Mouse (Mus musculus) fibroblast of lung, adult 2 months (primary cell): Measurements from ENCODE around the gene Ubqln4.
"Not testable (repeated sequence)": the region's sequence is repeated elsewhere in the genome, so short reads cannot be mapped to it uniquely, and the experiment has no call there.

Experiments
- DNase-seq: peaks from one replicate; pipeline ENCODE4 v3.0.0-alpha.2; 2011; ENCODE audit warnings: low read depth

The Ubqln4 gene

DNA sequence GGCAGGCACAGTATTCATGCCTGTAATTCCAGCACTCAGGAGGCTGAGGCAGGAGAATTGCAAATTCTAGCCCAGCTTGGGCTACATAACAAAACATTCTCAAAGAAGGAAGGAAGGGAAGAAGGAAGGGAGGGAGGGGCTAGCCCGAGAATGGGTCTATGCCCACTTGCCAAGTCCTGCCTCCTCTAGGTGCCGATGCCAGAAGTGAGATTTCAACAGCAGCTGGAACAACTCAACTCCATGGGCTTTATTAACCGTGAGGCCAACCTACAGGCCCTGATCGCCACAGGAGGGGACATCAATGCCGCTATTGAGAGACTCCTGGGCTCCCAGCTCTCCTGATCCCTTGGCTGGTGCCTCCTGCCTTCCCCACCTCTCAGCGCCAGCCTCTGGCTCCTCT lies 14.3 kb downstream of the Ubqln4 start:
- no peak for DNase-seq

- DNase-seq: no peak
Measured at GRCm38 (mm10) chr3:88568615-88569014, 15.1 kb downstream of the Ubqln4 start.

DNA sequence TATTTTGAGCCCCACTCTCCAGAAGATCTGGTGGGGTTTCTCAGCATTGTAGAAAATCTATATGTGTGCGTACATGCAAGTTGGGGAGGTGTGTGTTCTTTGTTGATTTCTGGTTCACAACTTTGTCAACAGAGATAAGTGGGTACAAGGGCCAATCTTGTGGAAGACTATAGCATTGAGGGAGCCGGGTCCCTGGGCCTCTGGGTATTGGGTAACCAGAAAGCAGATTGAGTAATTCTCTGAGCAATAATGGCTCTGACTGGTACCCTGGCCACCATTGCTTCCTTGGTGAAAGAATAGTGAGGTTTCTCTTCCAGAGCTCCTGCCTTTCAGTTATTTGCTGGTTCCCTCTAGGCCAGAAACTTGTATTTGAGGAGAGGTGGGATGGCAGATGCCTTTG lies 15.5 kb downstream of the Ubqln4 start:
- DNase-seq: no peak

DNA sequence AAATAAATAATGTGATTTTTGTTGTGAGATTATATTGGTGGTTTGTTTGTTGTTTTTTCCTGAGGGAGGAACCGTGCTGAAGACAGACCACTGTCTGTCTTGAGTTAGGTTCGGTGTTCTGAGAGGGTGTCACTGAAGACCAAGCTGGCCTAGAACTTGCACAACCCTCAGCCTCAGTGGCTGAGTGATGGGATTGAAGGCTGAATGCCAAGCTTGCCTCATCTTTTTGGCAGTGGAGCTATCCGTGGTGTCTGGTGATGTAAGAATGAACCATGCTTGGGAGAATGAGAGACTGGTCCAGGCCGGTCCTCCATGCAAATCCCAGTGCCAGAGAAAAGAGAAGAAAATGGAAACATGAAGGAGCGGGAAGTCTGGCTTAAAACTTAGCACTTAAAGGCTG lies 16.1 kb downstream of the Ubqln4 start:
- DNase-seq: no peak

DNA sequence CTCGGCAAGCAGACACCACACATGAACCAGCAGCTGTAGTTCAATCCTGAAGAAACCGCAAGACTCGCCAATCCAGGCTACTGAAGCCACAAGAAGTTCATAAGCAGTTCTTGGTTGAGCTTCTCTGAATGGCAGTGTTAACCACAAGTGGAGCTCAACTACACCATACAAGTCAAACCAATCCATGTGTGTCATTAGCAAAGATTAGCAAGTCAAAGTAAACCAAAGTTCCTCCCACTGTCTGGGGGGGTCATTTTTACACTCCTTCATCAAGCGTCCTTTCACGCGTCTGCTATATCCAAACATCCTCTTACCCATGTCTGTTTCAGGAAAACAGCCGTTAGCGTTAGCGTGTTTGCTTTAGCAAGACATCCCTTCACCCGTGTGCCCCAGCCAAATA lies 16.8 kb downstream of the Ubqln4 start:
- no peak for DNase-seq

DNA sequence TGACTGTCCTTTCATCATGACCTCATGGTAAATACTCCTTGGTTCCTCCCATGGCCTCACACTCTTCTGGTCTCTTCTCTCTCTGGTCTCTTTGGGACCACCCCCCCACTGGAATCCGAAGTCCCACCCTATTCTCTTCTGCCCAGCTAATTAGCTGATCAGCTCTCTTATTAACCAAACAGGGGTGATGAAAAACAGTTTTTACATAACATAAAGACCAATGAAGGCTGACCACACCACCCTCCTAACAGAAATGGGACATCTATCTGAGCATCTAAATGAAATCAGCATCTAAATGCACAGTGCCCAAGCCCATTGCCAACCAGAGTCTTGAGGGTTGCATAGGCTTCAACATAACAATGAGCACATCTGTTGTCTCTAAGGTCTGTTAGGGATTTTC lies 18.3 kb downstream of the Ubqln4 start:
- DNase-seq: no peak

GRCm38 (mm10) chr3:88572835-88573234 lies 19.3 kb downstream of the Ubqln4 start:
- no peak for DNase-seq

- DNase-seq: no peak
Measured at GRCm38 (mm10) chr3:88573810-88574209, 20.3 kb downstream of the Ubqln4 start.

- DNase-seq: no peak
Measured at GRCm38 (mm10) chr3:88575540-88575939, 22.0 kb downstream of the Ubqln4 start, which contains the start of gene Ssr2. Gene Ssr2, plus strand, starts transcription at chr3:88575876.

- DNase-seq: not testable (repeated sequence)
Measured at GRCm38 (mm10) chr3:88577846-88578245, 24.3 kb downstream of the Ubqln4 start.

GRCm38 (mm10) chr3:88578498-88579424 lies 25.2 kb downstream of the Ubqln4 start:
- DNase-seq: no peak

DNA sequence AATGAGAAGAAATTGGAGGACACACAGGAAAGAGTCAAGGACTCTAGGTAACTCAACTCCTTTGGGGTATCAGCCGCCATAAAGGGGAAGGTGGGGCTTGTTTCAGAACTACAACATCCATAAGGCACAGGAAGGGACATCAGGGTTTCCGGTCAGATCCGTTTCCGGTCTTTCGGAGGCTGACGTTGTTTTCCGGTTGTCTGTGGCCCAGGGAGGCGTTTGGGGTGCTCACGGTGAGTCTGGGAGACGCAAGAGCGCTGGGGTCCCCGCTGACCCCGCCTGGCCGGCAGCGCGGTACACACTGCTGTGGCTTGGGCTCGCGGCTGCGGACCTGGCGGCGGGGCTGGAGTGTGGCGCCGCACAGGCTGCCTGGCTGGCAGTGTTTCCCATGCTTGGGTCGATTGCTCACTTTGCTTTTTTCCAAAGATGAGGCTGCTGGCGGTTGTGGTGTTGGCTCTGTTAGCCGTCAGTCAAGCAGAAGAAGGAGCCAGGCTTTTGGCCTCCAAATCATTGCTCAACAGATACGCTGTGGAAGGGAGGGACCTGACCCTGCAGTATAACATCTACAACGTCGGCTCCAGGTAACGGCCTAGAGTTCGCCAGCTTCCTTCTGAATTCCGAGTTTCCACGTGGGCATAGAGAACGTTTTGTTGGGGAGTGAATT lies 26.0 kb downstream of the Ubqln4 start:
- peak; percentile 73 for DNase-seq

GRCm38 (mm10) chr3:88585769-88586168 lies 32.2 kb downstream of the Ubqln4 start:
- DNase-seq: no peak

GRCm38 (mm10) chr3:88586640-88587039 lies 33.1 kb downstream of the Ubqln4 start:
- no peak for DNase-seq

DNA sequence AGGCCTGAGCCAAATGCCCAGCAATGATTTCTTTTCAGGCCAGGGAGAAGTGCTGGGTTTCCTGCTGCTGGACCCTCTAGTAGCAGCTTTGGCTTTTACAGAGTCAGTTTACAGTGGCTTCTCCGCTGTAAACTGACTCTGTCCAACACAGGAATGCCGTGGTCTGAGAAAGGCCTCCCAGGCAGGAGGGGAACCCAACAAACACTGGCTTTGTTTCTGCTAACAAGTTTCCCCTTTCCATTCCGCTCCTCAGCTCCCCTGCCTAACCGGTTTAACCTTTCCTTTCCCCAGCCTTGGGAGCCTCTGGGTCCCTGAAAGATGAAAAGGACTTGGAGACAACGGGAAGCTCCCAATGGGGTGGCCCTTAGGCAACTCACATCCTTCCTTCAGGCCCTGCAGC lies 36.7 kb downstream of the Ubqln4 start:
- DNase-seq: no peak

DNA sequence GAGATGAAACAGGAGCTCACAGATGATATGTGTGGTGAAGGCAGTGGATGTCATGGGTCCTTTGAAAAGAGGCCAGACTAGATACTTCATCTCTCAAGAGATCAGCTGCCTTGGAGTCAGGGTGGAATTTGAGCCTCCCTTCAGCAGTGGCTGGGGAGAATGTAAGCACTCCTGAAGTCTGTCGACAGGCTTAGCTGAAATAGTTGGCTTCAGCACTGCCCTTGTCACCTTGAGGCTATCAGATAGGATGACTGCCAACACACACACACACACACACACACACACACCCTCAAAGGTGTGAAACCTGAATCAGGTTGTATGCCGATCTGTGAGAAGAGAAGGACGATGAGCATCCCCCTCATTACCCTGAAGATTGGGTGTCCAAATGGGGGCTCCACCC lies 37.5 kb downstream of the Ubqln4 start:
- DNase-seq: no peak

DNA sequence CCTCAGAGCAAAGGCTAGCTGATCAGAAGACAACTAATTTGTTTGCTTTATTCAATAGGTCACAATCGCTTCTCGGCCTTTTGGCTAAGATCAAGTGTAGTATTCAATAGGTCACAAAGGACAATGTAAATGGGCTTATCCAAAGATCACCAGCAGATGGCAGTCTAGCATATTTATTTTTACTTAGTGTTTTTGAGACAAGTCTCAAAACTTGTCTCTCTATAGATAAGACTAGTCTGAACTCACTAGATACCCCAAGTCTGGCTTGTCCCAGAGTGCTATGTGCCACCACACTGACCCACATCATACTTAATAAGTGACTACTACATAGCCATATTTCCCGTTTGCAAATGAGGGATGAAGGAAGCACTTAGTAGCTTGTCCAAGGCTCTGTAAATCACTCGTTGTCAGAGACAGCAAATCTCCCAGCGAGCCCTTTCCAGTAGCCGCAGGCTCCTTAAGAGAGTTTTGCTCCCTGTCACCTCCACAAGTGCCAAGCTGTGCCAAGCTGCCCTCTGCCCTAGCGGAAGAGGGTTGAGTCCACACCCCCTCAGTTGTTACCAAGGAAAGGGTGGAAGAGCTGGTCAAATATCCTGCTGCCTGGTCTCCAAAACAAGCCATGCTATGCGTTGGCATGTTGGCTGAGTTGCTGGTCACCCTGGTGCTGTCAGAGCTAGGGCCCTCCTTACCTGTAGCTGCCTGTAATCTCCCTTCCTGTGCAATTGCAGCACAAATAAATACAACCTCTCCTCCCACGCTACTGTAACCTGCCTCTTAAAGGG lies 38.6 kb downstream of the Ubqln4 start:
- no peak for DNase-seq

DNA sequence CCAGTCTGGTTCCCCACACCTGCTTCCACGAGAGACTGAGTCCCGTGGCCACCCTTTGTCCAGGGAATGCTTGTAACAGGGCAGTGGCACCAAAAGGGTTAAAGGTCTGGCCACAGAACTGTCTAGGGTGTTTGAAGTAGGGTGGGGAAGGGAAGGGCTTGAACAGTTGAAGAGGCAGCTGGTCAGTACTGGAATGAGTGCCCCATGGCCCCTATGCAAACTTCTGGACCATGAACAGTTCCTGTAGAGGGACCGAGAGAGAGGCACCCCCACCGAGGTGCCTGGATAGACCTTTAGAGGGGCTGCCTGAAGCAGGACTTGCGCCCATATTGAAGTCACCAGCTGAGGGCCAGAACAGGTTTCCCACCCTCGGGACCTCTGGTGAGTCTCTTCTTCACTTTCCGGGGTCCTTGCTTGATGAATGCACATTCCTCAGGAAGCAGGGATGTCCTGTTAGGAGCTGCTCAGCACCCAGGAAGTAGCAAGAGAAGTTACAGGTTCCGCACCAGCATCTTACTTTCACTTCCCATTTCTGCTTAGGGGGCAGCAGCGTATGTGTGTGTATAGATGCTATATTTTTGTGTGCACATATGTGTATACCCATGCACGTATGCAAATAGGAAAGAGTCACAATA lies 39.5 kb downstream of the Ubqln4 start:
- no peak for DNase-seq

DNA sequence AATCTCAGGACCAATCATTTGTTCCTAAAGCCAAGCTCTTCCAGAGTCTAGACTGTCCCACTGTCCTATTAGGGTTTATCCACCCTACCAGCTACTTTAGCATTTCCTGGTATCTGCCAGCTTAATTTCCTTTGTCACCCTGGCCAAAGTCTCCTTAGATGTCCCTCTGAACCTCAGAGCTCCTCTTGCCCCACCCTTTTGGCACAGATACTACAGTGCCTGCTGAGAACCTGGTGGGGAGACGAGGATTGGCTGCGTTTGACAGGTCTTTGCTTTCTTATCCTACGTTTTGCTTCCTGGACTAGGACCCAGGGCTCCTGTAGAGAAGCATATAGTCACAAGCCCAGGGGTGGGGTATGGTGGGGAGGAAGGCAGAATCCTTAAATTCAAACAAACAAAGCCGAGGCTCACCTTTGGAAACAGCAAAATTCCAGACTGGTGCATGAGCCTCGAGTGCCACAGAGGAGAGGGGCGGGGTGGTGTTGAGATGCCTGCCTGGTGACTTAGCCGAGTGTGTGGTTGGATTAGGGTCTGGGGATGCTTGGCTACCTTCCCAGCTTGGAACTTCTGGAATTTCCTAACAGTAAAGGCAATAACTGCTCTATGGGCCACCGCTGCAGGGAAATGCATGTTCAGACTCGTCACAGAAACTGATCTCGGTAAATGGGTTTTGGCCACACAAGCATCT lies 40.5 kb downstream of the Ubqln4 start:
- no peak for DNase-seq

- DNase-seq: not testable (repeated sequence)
Measured at GRCm38 (mm10) chr3:88596547-88596946, 43.0 kb downstream of the Ubqln4 start.

- no peak for DNase-seq
Measured at GRCm38 (mm10) chr3:88602466-88602865, 48.9 kb downstream of the Ubqln4 start.
